Mouse (Mus musculus) brain, embryonic 18.5 days (tissue): ENCODE measurements around the gene Sugct.

Experiments
- DNase-seq: peaks from one replicate; pipeline ENCODE4 v3.0.0-alpha.2; 2012; ENCODE audit warnings: low read depth, low spot score

Gene Sugct

GRCm38 (mm10) chr13:17038341-17038740 is 657.0 kb downstream of the Sugct start:
- no peak for DNase-seq

GRCm38 (mm10) chr13:17037899-17038298 is 657.5 kb downstream of the Sugct start:
- no peak for DNase-seq

- DNase-seq: no peak
These were observed 664.6 kb downstream of the Sugct start for GRCm38 (mm10) chr13:17030761-17031160.

- peak; percentile 4 for DNase-seq
These were observed 666.8 kb downstream of the Sugct start for GRCm38 (mm10) chr13:17028595-17028994.

GRCm38 (mm10) chr13:17027846-17028529 is 667.4 kb downstream of the Sugct start:
- DNase-seq: no peak

- DNase-seq: no peak
These were observed 668.4 kb downstream of the Sugct start for GRCm38 (mm10) chr13:17027001-17027400.

- DNase-seq: no peak
These were observed 698.9 kb downstream of the Sugct start for GRCm38 (mm10) chr13:16996464-16996863.

GRCm38 (mm10) chr13:16995321-16995720 is 700.0 kb downstream of the Sugct start:
- no peak for DNase-seq

- DNase-seq: no peak
These were observed 717.6 kb downstream of the Sugct start for GRCm38 (mm10) chr13:16977743-16978142.

GRCm38 (mm10) chr13:16971277-16971676 is 724.1 kb downstream of the Sugct start:
- DNase-seq: no peak

- no peak for DNase-seq
These were observed 726.4 kb downstream of the Sugct start for GRCm38 (mm10) chr13:16968995-16969394.

GRCm38 (mm10) chr13:16964823-16965475 is 730.4 kb downstream of the Sugct start:
- DNase-seq: no peak

GRCm38 (mm10) chr13:16952045-16952444 is 743.3 kb downstream of the Sugct start:
- no peak for DNase-seq

GRCm38 (mm10) chr13:16939466-16939811 is 755.9 kb downstream of the Sugct start:
- no peak for DNase-seq

- no peak for DNase-seq
These were observed 756.5 kb downstream of the Sugct start for GRCm38 (mm10) chr13:16938552-16939465.

- DNase-seq: peak; percentile 16
These were observed 757.7 kb downstream of the Sugct start for GRCm38 (mm10) chr13:16937422-16938202.

GRCm38 (mm10) chr13:16935029-16935428 is 760.3 kb downstream of the Sugct start:
- no peak for DNase-seq

- no peak for DNase-seq
These were observed 761.8 kb downstream of the Sugct start for GRCm38 (mm10) chr13:16933600-16933999.

- DNase-seq: no peak
These were observed 774.0 kb downstream of the Sugct start for GRCm38 (mm10) chr13:16921305-16921704.

GRCm38 (mm10) chr13:16915697-16916096 is 779.7 kb downstream of the Sugct start:
- no peak for DNase-seq

GRCm38 (mm10) chr13:16912214-16912613 is 783.1 kb downstream of the Sugct start:
- DNase-seq: no peak

GRCm38 (mm10) chr13:16906974-16907373 is 788.4 kb downstream of the Sugct start:
- no peak for DNase-seq
